Mouse (Mus musculus) limb, embryonic 15.5 days (tissue): ENCODE data around the gene Epb41l2. TPM values are rescaled to one million over a fixed set of nuclear protein-coding genes. Genes with fewer than 3 reads are reported as not detected.

ENCODE experiments used
- ATAC-seq: fragments of 200-750 bp; cut with Nextera tagmentation; 2 replicates; pipeline ENCODE4 v1.8.0; 2017; ENCODE audit warnings: low read depth, moderate TSS enrichment; ENCODE audit not compliant: insufficient number of reproducible peaks, low FRiP score, low TSS enrichment
- H3K27ac ChIP-seq: fragments of 300-500 bp; sonication (generic); 2 replicates; pipeline ENCODE4 v1.5.1; 2015; ENCODE audit warnings: moderate library complexity, mild to moderate bottlenecking, inconsistent platforms
- H3K27me3 ChIP-seq: fragments of 300-500 bp; sonication (generic); 2 replicates; pipeline ENCODE4 v1.6.1; 2015; ENCODE audit warnings: inconsistent platforms
- H3K36me3 ChIP-seq: fragments of 300-500 bp; sonication (generic); 2 replicates; pipeline ENCODE4 v1.6.1; 2015; ENCODE audit warnings: inconsistent platforms
- H3K4me1 ChIP-seq: fragments of 300-500 bp; sonication (generic); 2 replicates; pipeline ENCODE4 v1.6.1; 2015; ENCODE audit warnings: inconsistent platforms
- H3K4me2 ChIP-seq: fragments of 300-500 bp; sonication (generic); 2 replicates; pipeline ENCODE4 v1.6.1; 2015; ENCODE audit warnings: mild to moderate bottlenecking, inconsistent platforms
- H3K4me3 ChIP-seq: fragments of 300-500 bp; sonication (generic); 2 replicates; pipeline ENCODE4 v1.5.1; 2015; ENCODE audit warnings: mild to moderate bottlenecking, inconsistent platforms
- H3K9ac ChIP-seq: fragments of 300-500 bp; sonication (generic); 2 replicates; pipeline ENCODE4 v1.6.1; 2015; ENCODE audit warnings: inconsistent platforms
- H3K9me3 ChIP-seq: fragments of 300-500 bp; sonication (generic); 2 replicates; pipeline ENCODE4 v1.6.1; 2016; ENCODE audit warnings: inconsistent platforms
- WGBS: fragments of 180-500 bp; shearing (Covaris S2); methylation state at CpG from one replicate; pipeline ENCODE4 v1.1.7; 2015; 5-methylcytosine and 5-hydroxymethylcytosine counted together
- polyA plus RNA-seq: library from polyadenylated mRNA; unstranded; fragments of >200 nt; fragmentation: Nextera tagmentation; extraction: Ambion mirVana; gene quantifications from 2 replicates; pipeline ENCODE4 v1.2.1, GENCODE M21; 2015

Epb41l2 gene
- polyA plus RNA-seq, 1 experiment from 2014 or later, result 79.7 TPM

DNA sequence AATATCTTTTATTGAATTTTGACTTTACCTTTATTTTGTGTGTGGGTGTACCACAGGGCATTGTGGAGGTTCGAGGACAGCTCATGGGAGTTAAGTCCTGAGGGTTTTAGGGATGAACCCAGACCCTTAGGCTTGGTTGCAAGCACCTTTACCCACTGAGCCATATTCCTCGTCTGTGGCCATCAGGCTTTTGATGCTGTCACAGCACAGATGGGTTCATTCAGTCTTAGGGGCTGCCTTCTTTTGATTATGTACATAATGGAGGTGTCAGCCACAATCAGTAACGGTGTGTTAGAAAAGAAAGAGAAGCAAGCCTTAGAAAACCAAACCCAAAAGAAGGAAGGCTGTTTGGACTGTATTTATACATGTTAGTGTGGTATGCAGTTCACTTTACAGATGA, 9.3 kb downstream of the Epb41l2 start:
- 61% methylated on average over 3 of the region's 3 CpGs for WGBS
- Histone ChIP-seq H3K9me3 (no peaks in the 10 kb centered on the region), H3K27me3 (no peaks in the 10 kb centered on the region), H3K4me1 (peaks cover 45% of the 10 kb centered on the region), H3K27ac (no peak overlapping the region), H3K9ac (no peak overlapping the region), H3K4me2 (no peak overlapping the region), H3K4me3 (no peak overlapping the region), H3K36me3 (no peaks in the 10 kb centered on the region)
- no peak for ATAC-seq

DNA sequence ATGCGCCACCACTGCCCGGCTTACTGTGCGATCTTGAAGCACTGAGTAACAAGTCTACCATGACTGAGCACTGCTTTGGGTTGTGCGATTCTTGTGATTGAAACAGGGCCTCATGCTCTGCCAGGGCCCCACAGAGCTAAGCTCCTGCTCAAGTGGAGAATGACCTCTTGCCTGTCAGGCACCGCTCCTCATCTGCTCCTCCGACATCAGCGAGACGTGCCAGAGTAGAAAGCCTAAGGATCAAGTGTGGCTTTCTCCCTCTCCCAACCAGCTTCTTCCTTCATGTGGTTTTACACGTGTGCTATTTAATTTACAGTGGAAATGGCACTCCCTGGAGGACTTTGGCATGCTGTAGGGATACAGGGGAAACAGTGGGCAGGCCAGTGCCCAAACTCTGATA, 10.1 kb downstream of the Epb41l2 start:
- no peak overlapping the region for H3K27ac ChIP-seq
- no peak for ATAC-seq
- H3K9ac ChIP-seq, result no peak overlapping the region
- no peak overlapping the region for H3K4me3 ChIP-seq
- 59% methylated on average over 9 of the region's 9 CpGs for WGBS
- H3K36me3 ChIP-seq, result no peaks in the 10 kb centered on the region
- H3K4me1 ChIP-seq, result peaks cover 49% of the 10 kb centered on the region
- H3K27me3 ChIP-seq, result no peaks in the 10 kb centered on the region
- no peak overlapping the region for H3K4me2 ChIP-seq
- no peaks in the 10 kb centered on the region for H3K9me3 ChIP-seq

DNA sequence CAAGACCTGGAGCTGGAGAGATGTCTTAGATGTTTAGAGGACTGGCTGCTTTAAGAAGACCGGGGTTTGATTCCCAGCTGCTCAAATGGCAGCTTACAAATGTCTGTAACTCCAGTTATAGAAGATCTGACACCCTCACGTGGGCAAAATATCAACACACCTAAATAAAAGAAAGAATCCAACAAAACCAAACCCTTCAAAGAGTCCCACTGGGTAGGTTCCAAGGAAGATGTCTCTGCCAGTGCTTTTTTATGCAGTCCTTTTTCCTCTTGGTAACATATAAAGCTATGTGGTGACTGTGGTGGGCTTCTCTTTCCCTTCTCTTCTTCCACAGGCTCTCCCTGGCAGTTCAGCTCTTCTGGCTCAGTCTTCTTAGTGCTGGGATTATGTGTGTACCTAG, 11.7 kb downstream of the Epb41l2 start:
- H3K27ac ChIP-seq, result peak overlapping the region; percentile 75
- WGBS, result 15% methylated on average over 2 of the region's 2 CpGs

DNA sequence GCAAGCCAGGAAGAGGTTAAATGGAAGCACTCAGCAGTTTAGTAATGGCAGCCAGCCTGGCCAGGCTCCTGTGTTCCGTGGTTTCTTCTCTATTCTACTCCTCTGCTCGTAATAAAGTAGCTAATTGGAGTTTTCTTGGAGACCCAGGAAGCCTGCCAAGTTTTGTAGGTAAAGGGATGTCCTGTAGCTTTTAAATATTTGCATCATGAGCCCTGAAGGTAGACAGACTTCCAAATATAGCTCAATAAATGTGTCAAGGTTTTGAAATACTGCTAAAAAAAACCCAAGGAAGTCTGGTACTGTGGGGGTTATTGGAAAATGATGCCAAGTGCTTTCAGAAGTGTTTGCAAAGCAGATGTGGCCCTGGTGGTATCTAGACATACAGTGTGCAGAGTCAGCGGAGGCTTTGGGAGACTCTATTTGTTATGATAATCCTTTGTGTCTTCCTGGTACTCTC, 12.3 kb downstream of the Epb41l2 start:
- peak overlapping the region; percentile 84 for H3K27ac ChIP-seq
- peak; percentile 63 for ATAC-seq
- no peaks in the 10 kb centered on the region for H3K27me3 ChIP-seq
- peaks cover 44% of the 10 kb centered on the region for H3K4me1 ChIP-seq
- WGBS, result 4% methylated on average over 3 of the region's 3 CpGs
- H3K9me3 ChIP-seq, result no peaks in the 10 kb centered on the region
- no peak overlapping the region for H3K9ac ChIP-seq
- H3K4me3 ChIP-seq, result no peak overlapping the region
- peak overlapping the region; percentile 19; the same call in 1 of the 2 replicates for H3K4me2 ChIP-seq
- H3K36me3 ChIP-seq, result no peaks in the 10 kb centered on the region

More for the DNA sequence above, 11.7 kb downstream of the Epb41l2 start:
- Histone ChIP-seq H3K4me2 (no peak overlapping the region), H3K36me3 (no peaks in the 10 kb centered on the region), H3K9me3 (no peaks in the 10 kb centered on the region), H3K9ac (no peak overlapping the region), H3K4me3 (no peak overlapping the region), H3K27me3 (no peaks in the 10 kb centered on the region), H3K4me1 (peaks cover 45% of the 10 kb centered on the region)
- no peak for ATAC-seq

DNA sequence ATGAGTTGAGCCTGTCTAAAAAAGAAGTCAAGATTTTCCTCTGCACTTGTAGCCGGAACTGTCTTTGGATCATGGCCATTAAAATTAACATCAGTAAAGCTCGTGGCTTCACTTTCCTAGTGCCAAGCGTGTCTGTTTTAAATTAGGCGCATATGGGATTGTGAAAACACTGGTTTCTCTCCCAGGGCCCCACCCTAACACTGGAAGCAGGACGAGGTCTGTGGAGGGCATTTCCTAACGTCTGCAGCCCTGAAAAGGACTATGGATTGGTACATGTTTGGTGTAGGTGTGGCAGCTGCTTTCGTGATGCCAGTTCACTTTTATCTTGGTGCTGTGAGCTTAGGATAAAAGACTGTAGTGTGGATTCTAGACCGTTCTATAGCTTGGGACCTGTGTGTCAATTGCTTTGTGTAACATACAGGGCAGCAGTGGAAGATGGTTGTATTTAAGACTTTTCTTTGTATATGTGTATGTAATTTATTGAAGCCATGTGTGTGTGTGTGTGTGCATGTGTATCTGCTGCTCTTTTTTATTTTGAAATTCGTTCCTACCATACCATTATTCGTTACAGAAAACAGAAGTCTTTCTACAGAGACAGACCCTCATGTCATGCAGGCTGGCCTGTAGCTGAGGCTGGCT, 13.0 kb downstream of the Epb41l2 start:
- WGBS, result 15% methylated on average over 10 of the region's 10 CpGs
- peak overlapping the region; percentile 22; the same call in 1 of the 2 replicates for H3K4me2 ChIP-seq
- H3K27ac ChIP-seq, result peak overlapping the region; percentile 84
- no peak overlapping the region for H3K4me3 ChIP-seq
- H3K9me3 ChIP-seq, result no peaks in the 10 kb centered on the region
- no peak overlapping the region for H3K9ac ChIP-seq
- H3K36me3 ChIP-seq, result peaks cover 6% of the 10 kb centered on the region
- no peak for ATAC-seq
- H3K27me3 ChIP-seq, result no peaks in the 10 kb centered on the region
- peaks cover 44% of the 10 kb centered on the region for H3K4me1 ChIP-seq

DNA sequence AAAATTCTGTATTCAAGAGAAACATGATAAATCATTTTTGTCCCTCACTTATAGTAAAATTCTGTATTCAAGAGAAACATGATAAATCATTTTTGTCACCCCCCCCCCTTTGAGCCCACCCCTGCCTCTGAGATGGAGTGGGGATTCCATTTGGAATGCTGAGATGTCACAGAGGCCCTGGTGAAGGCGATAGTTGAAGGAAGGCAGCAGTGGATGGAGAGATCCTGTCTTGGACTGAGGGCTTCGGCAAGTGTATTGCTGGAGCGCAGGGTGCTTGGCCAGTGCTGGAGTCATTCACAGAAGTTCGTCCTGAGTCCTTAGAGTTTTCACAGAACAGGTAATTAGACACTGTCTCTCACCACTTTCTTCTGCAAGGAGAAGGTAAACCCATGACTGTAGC, 15.4 kb downstream of the Epb41l2 start:
- H3K36me3 ChIP-seq, result peaks cover 13% of the 10 kb centered on the region
- H3K4me3 ChIP-seq, result no peak overlapping the region
- peaks cover 33% of the 10 kb centered on the region for H3K4me1 ChIP-seq
- ATAC-seq, result no peak
- no peaks in the 10 kb centered on the region for H3K27me3 ChIP-seq
- H3K27ac ChIP-seq, result no peak overlapping the region
- 76% methylated on average over 4 of the region's 4 CpGs for WGBS
- H3K9me3 ChIP-seq, result no peaks in the 10 kb centered on the region
- H3K4me2 ChIP-seq, result no peak overlapping the region
- no peak overlapping the region for H3K9ac ChIP-seq

DNA sequence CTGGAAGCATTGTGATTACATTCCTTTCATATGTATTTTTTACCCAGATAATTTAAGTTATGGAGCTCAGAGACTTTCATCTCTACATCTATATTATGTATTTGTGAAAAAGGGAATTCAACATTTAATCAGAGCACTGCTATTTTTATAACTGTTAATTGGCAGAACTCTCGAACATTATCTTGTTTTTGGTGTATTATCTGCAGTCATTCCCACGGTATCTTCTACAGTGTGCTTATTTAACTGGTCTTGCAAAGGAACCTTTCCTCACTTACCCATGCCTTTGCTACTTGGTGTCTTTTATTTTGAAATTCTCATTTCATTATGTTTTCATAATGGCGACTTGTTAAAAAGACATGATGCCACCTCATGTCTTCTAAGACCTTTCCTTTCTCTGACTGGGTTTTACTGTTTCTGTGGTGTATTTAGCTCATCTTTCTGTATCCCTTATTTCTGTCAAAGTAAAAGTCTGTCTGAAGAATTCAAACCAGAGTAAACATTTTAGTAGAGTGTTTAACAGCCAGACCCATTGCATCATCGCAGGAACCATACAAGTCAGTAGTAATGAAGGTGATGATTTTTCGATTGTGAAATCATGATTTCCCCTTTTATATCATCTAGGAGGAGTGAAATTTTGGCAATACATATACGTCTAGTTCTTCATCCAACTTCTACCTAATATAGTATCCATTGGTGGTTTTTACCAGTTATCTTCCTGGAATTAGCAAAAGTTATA, 21.3 kb downstream of the Epb41l2 start:
- WGBS, result 83% methylated on average over 6 of the region's 6 CpGs
- ATAC-seq, result no peak
- H3K27me3 ChIP-seq, result no peaks in the 10 kb centered on the region
- H3K27ac ChIP-seq, result no peak overlapping the region
- H3K9me3 ChIP-seq, result no peaks in the 10 kb centered on the region
- H3K4me3 ChIP-seq, result no peak overlapping the region
- peaks cover 25% of the 10 kb centered on the region for H3K4me1 ChIP-seq
- H3K9ac ChIP-seq, result no peak overlapping the region
- no peak overlapping the region for H3K4me2 ChIP-seq
- H3K36me3 ChIP-seq, result peaks cover 13% of the 10 kb centered on the region

DNA sequence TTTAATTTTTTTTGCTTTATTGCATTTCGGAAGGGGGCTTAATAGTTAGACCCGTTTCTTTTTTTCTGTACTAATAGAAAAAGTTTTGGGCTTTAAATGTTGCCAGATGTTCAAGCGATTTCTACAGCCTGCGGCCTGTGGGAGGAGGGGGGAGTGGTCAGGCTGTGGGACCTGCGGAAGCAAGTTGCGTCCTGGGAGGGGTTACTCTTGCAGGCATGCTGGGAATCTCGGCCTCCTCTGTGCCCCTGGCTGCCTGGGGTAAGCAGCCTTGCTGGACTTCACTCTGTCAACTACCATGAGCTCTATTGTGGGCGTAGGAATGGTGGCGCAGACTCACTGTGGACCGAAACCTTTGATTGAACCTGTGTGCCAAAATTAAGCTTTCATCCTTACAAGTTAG, 22.4 kb downstream of the Epb41l2 start:
- WGBS, result 25% methylated on average over 10 of the region's 10 CpGs
- Histone ChIP-seq H3K4me3 (no peak overlapping the region), H3K4me1 (peaks cover 35% of the 10 kb centered on the region), H3K9me3 (no peaks in the 10 kb centered on the region), H3K27ac (no peak overlapping the region; the same call in 1 of the 2 replicates), H3K27me3 (no peaks in the 10 kb centered on the region), H3K36me3 (peaks cover 13% of the 10 kb centered on the region), H3K9ac (no peak overlapping the region), H3K4me2 (0 out of 2 replicates have a peak overlapping the region, but pooled peaks have one; percentile 19)
- ATAC-seq, result no peak

DNA sequence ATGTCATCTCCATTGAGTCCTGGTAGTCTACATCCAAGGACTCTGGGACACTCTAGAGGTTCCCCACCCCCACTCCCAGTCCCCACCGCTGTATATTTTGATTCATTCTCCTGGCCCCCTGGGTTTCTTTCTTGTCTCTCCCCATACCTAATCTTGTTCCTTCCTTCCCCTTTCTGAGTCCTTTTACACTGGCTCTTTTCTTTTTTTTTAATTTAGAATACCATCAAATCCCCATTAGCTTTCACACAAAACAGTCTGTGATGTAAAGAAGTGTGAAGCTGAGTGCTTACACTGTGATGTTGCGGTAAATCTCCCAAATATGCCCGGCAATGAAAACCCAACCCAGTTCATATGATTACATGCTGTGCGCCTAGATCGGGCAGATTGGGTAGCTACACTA, 23.6 kb downstream of the Epb41l2 start:
- H3K9me3 ChIP-seq, result no peaks in the 10 kb centered on the region
- peaks cover 41% of the 10 kb centered on the region for H3K4me1 ChIP-seq
- no peak overlapping the region for H3K4me3 ChIP-seq
- H3K27me3 ChIP-seq, result no peaks in the 10 kb centered on the region
- 70% methylated on average over 5 of the region's 5 CpGs for WGBS
- no peak overlapping the region for H3K9ac ChIP-seq
- no peak overlapping the region for H3K4me2 ChIP-seq
- no peak for ATAC-seq
- no peak overlapping the region for H3K27ac ChIP-seq
- peaks cover 2% of the 10 kb centered on the region; the same call in 1 of the 2 replicates for H3K36me3 ChIP-seq

DNA sequence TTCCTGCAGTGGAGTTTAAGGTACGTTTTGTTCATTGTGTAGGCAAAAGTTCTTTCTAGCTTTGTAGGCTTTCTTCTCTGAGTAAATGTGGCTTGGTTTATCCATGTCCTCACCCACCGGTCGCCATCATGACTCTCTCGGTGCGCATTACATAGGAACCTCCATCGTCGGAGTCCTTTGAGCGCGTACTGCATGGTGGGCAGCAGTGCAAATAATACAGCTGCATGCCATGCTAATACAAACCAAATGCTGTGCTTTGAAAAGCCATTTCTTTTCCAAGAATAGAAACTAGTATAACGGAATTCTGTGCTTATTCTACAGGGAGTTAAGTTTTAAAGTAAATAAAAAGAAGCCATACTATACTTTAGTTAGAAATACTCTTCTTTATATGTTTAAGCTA, 24.8 kb downstream of the Epb41l2 start:
- 36% methylated on average over 10 of the region's 10 CpGs for WGBS
- Histone ChIP-seq H3K4me2 (no peak overlapping the region), H3K36me3 (no peaks in the 10 kb centered on the region), H3K9me3 (no peaks in the 10 kb centered on the region), H3K27ac (peak overlapping the region; percentile 43; the same call in 1 of the 2 replicates), H3K4me1 (peaks cover 41% of the 10 kb centered on the region), H3K9ac (no peak overlapping the region), H3K27me3 (no peaks in the 10 kb centered on the region), H3K4me3 (no peak overlapping the region)
- no peak for ATAC-seq

DNA sequence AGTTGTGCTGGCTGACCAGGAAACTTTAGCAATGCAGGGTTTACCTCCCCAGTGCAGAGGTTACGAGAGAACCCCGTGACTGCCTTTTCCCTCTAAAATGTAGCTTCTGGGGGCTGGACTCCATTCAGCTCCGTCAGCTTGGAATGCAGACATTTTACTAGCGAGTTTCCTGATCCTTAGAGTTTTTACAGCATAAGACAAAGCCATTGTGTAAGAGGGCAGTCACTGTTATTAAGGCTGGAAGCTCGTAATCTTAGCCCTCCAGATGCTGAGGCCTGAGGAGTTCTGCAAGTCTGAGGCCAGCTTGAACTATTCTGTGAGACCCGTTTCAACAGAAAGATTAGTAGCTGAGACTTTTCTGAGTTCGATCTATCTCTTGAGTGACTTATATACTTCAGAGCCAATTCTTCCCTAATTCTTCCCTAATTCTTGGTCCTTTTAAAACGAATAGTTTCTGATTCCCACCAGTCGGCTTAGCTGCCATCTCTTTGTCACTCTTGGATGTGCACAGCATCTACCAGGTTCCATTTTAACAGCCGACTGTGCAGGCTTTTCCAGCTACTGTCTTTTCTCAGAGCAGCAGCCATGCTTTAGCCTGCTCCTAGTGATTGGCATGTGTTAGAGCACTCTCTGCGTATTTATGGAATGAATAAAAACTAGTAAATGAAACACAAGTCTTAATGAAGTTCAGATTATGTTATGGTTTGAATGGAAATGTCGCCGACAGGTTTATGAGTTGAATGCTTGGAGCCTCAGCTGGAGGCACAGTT, 26.4 kb downstream of the Epb41l2 start:
- no peaks in the 10 kb centered on the region for H3K27me3 ChIP-seq
- WGBS, result 21% methylated on average over 13 of the region's 13 CpGs
- peak overlapping the region; percentile 12; the same call in 1 of the 2 replicates for H3K4me2 ChIP-seq
- peak; percentile 45; the same call in 1 of the 2 replicates for ATAC-seq
- no peak overlapping the region for H3K9ac ChIP-seq
- no peaks in the 10 kb centered on the region for H3K9me3 ChIP-seq
- peak overlapping the region; percentile 75 for H3K27ac ChIP-seq
- no peak overlapping the region for H3K4me3 ChIP-seq
- H3K36me3 ChIP-seq, result no peaks in the 10 kb centered on the region
- H3K4me1 ChIP-seq, result peaks cover 39% of the 10 kb centered on the region

DNA sequence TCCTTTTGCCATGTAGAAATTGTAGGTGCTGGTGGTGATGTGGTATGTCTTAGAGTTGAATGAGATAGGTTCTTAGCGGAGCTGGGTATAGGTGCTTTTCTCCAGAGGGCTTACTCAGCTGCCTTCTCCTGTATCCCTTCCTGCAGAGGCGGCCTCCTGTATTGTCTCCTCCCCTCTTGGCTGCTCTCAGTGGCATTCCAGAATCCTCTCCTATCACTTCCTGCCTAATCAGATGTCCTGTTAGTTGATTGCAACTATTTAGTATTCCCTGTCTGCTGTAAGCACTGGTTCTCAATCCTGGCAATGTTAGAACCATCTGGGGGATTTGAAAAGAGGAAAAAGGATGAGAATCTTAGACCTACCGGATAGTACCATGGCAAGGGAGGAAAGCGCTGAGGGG, 27.3 kb downstream of the Epb41l2 start:
- Histone ChIP-seq H3K4me1 (peaks cover 36% of the 10 kb centered on the region), H3K27me3 (no peaks in the 10 kb centered on the region), H3K27ac (peak overlapping the region; percentile 75), H3K9me3 (no peaks in the 10 kb centered on the region), H3K9ac (no peak overlapping the region), H3K4me2 (no peak overlapping the region), H3K36me3 (no peaks in the 10 kb centered on the region), H3K4me3 (no peak overlapping the region)
- no peak for ATAC-seq
- 66% methylated on average over 4 of the region's 4 CpGs for WGBS
